Mouse (Mus musculus) G1E (cell line): ENCODE results near the gene Golph3l.

Source experiments
- CTCF ChIP-seq: IDR thresholded peaks from 2 replicates; pipeline ENCODE4 v1.5.1; 2012; ENCODE audit warnings: low read depth, low read length, inconsistent platforms, mixed read lengths
- GATA2 ChIP-seq: IDR thresholded peaks from 2 replicates; pipeline ENCODE4 v1.6.1; 2012; ENCODE audit warnings: low read depth, low read length, inconsistent platforms, borderline replicate concordance
- TAL1 ChIP-seq: conservative IDR thresholded peaks from 2 replicates; pipeline ENCODE4 v1.6.1; 2012; ENCODE audit warnings: low read depth, low read length, inconsistent platforms, mixed read lengths

GRCm38 (mm10) chr3:95559437-95559836 lies 29.3 kb upstream of the Golph3l start, which contains the start of gene Hormad1:
- TF ChIP-seq CTCF: no peak
- TF ChIP-seq GATA2: no peak
- TF ChIP-seq TAL1: no peak
